Mouse (Mus musculus): ENCODE results near the gene Arpc2.

DNA sequence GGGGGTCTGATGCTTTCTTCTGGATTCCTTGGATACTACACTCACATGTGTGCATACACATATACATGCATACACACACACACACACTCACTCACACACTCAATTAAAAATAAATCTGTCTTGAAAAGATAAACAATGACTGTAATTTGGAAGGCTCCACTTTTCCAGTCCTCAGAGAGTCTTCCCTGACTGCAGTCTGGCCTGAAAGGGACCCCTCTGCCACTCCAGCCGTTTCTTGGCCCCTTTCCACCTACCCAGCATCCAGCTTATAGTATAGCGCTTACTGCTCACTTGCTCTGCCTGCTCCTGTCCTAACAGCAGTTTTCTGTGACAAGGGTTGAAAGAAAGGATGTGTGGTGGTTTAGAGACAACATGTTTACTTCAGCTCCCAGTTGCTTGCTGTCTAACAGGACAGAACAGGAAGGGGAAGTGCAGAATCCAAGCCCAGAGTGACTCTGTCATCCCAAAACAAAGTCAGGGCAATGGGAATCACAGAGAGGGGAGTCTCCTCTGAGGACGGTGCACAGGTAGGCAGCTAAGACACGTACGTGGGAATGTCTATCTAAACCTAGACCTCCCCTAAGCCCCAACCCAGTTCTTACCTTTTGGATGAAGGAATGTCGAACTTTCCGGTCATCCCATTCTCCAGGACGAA, 57.5 kb downstream of the Arpc2 start:
- TF ChIP-seq CTCF (IDR thresholded peaks at IDR 0.05; ENCODE audit: control insufficient read depth, insufficient read depth, insufficient read length), result no peak
- TF ChIP-seq USF1 (IDR thresholded peaks at IDR 0.05; ENCODE audit: low read depth), result no peak
